Mouse (Mus musculus) lung, adult 2 months (tissue): ENCODE data around the gene Brinp2.

Experiments
- CTCF ChIP-seq: fragments of 200-500 bp; IDR thresholded peaks from 2 replicates; pipeline ENCODE4 v1.5.1; 2011; ENCODE audit warnings: mild to moderate bottlenecking, low read length, control low read depth; ENCODE audit not compliant: insufficient read depth
- POLR2A ChIP-seq: fragments of 200-500 bp; IDR thresholded peaks from 2 replicates; pipeline ENCODE4 v1.6.1; 2011; ENCODE audit warnings: low read depth, mild to moderate bottlenecking, control low read depth, low read length, borderline replicate concordance; ENCODE audit errors: extremely low read depth

DNA sequence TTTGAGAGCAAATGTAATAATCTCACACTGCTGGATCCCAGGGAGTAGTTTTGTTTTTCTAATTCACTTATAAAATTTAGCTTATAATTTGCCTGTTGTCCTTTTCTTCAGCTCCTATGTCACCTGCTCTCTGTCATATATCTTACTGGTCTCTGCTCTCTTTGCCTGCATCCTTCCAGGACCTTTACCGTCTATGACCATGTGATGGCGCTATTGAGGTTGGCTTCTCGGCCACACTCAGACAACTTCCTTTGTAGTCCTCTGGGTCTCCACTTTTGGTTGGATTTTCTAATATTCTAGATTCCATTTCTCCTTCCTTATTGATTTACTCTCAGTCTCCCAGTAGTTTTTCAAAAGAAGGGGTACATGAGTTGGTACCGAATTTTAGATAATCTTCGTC is 141.4 kb downstream of the Brinp2 start:
- TF ChIP-seq CTCF (no peak), POLR2A (no peak)
